Mouse (Mus musculus) midbrain, postnatal 0 days (tissue): ENCODE data around the gene Kifc1. TPM values are rescaled to one million over a fixed set of nuclear protein-coding genes. Genes with fewer than 3 reads are reported as not detected.
"Not testable (repeated sequence)": the region's sequence is repeated elsewhere in the genome, so short reads cannot be mapped to it uniquely, and the experiment has no call there.

Experiments
- ATAC-seq: fragments of 200-750 bp; cut with Nextera tagmentation; 2 replicates; pipeline ENCODE4 v1.8.0; 2017; ENCODE audit warnings: moderate number of reproducible peaks, mild to moderate bottlenecking, moderate TSS enrichment, moderate library complexity; ENCODE audit not compliant: low FRiP score
- DNase-seq: peaks from one replicate; pipeline ENCODE4 v3.0.0-alpha.2; 2015; ENCODE audit warnings: low spot score
- H3K27ac ChIP-seq: fragments of 300-500 bp; sonication (generic); 2 replicates; pipeline ENCODE4 v1.5.1; 2014; ENCODE audit warnings: low read depth, mild to moderate bottlenecking, low read length, mixed read lengths
- H3K27me3 ChIP-seq: fragments of 300-500 bp; sonication (generic); 2 replicates; pipeline ENCODE4 v1.6.1; 2014; ENCODE audit warnings: low read length, control low read depth, mixed read lengths; ENCODE audit not compliant: insufficient read depth
- H3K36me3 ChIP-seq: fragments of 300-500 bp; sonication (generic); 2 replicates; pipeline ENCODE4 v1.6.1; 2014; ENCODE audit warnings: low read length, control low read depth, mixed read lengths; ENCODE audit not compliant: insufficient read depth
- H3K4me1 ChIP-seq: fragments of 300-500 bp; sonication (generic); 2 replicates; pipeline ENCODE4 v1.6.1; 2014; ENCODE audit warnings: mild to moderate bottlenecking, control low read depth, antibody characterized with exemption, low read length, mixed read lengths; ENCODE audit not compliant: insufficient read depth
- H3K4me2 ChIP-seq: fragments of 300-500 bp; sonication (generic); 2 replicates; pipeline ENCODE4 v1.6.1; 2014; ENCODE audit warnings: low read depth, mild to moderate bottlenecking, low read length, mixed read lengths; ENCODE audit not compliant: poor library complexity, severe bottlenecking
- H3K4me3 ChIP-seq: fragments of 300-500 bp; sonication (generic); 2 replicates; pipeline ENCODE4 v1.5.1; 2014; ENCODE audit warnings: low read depth, mild to moderate bottlenecking, low read length, moderate library complexity
- H3K9ac ChIP-seq: fragments of 300-500 bp; sonication (generic); replicated peaks from 2 replicates; pipeline ENCODE4 v1.6.1; 2014; ENCODE audit warnings: mild to moderate bottlenecking, low read length, moderate library complexity, mixed read lengths; ENCODE audit not compliant: poor library complexity, severe bottlenecking
- H3K9me3 ChIP-seq: fragments of 300-500 bp; sonication (generic); 2 replicates; pipeline ENCODE4 v1.6.1; 2016; ENCODE audit warnings: low read length, control low read depth
- CTCF ChIP-seq: IDR thresholded peaks from 2 replicates; pipeline ENCODE4 v1.5.1; 2016; ENCODE audit warnings: antibody characterized with exemption, mild to moderate bottlenecking
- whole genome bisulfite sequencing: fragments of 180-500 bp; shearing (Covaris S2); extraction: QIAGEN DNeasy Blood & Tissue Kit; methylation state at CpG from one replicate; pipeline ENCODE4 v1.1.7; 2014; 5-methylcytosine and 5-hydroxymethylcytosine counted together
- polyA plus RNA-seq: library from polyadenylated mRNA; unstranded; fragments of >200 nt; fragmentation: Nextera tagmentation; extraction: Ambion mirVana; gene quantifications from 2 replicates; pipeline ENCODE4 v1.2.1, GENCODE M21; 2015
- total RNA-seq: library from RNA; depleted of rRNA; stranded (reverse); fragments of >200 nt; gene quantifications from 2 replicates; pipeline ENCODE4 v1.2.3, GENCODE M21; 2014

Gene Kifc1
- total and polyA plus RNA-seq, 2 experiments from 2014 or later, result 1.4 to 4.3 TPM

GRCm38 (mm10) chr17:33902491-33902890 lies 12.0 kb upstream of the Kifc1 start:
- 83% methylated on average over 7 of the region's 7 CpGs for whole genome bisulfite sequencing
- Histone ChIP-seq H3K4me3 (no peak overlapping the region), H3K36me3 (no peaks in the 10 kb centered on the region), H3K9me3 (no peaks in the 10 kb centered on the region), H3K4me1 (no peaks in the 10 kb centered on the region), H3K27me3 (no peaks in the 10 kb centered on the region), H3K27ac (no peak overlapping the region), H3K4me2 (no peak overlapping the region), H3K9ac (no peak overlapping the region)
- DNase-seq (no peak), ATAC-seq (no peak)
- no peak for TF ChIP-seq CTCF

- Histone ChIP-seq H3K4me3 (no peak overlapping the region), H3K27ac (no peak overlapping the region), H3K27me3 (no peaks in the 10 kb centered on the region), H3K9ac (no peak overlapping the region), H3K4me2 (no peak overlapping the region), H3K36me3 (no peaks in the 10 kb centered on the region), H3K9me3 (no peaks in the 10 kb centered on the region), H3K4me1 (no peaks in the 10 kb centered on the region)
- 81% methylated on average over 4 of the region's 4 CpGs for WGBS
- no peak for ATAC-seq
- TF ChIP-seq CTCF, result no peak
- DNase-seq, result no peak
Measured at GRCm38 (mm10) chr17:33902079-33902478, 11.6 kb upstream of the Kifc1 start.

DNA sequence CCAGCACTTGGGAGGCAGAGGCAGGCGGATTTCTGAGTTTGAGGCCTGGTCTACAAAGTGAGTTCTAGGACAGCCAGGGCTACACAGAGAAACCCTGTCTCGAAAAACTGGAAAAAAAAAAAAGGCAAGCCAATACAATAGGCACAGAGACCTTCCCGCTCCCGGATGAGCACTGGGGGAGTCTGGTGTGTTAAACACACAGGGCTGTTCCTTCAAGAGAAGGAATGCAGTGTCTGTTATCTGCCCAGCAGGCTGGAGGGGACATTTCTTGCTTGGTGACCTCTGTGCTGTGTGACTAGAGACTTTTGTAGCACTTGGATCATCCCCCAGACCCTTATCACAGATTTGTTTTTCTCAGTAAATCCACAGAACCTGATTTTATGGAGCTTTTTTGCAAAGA lies 11.2 kb upstream of the Kifc1 start:
- Histone ChIP-seq H3K9ac (no peak overlapping the region), H3K27ac (no peak overlapping the region), H3K4me3 (no peak overlapping the region), H3K27me3 (no peaks in the 10 kb centered on the region), H3K4me2 (no peak overlapping the region), H3K9me3 (no peaks in the 10 kb centered on the region), H3K36me3 (no peaks in the 10 kb centered on the region), H3K4me1 (no peaks in the 10 kb centered on the region)
- no peak for TF ChIP-seq CTCF
- 72% methylated on average over 4 of the region's 4 CpGs for WGBS
- ATAC-seq (no peak), DNase-seq (no peak)

GRCm38 (mm10) chr17:33900989-33901314 lies 10.5 kb upstream of the Kifc1 start:
- WGBS, result 90% methylated on average over 4 of the region's 4 CpGs
- no peak for TF ChIP-seq CTCF

DNA sequence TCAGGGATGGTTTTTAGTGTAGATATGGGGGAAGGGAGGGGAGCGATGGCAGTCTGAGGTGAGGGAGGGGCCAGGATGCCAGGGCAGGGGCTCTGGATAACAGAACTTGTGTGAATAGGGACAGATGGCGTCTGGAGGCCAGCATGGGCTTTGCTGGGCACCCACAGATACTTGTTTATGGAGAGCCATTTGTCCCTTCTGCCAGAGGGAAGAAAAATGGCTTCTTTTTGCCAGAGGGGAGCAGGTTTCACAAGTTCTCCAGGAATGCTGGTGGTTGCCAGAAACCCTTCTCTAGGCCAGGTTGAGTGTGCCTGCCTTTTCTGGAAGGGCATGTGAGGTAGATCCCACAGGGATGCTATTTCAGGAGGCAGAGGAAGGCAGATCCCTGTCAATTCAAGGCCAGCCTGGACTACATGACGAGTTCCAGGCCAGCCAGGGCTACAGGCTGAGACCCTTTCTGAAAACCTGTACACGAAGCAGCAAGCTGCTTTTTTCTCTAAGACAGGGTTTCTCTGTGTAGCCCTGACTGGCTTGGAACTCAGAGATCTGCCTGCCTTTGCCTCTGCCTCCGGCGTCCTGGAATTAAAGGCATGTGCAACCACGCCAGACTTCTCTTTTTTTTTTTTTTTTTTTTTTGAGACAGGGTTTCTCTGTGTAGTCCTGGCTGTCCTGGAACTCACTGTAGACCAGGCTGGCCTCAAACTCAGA lies 10.0 kb upstream of the Kifc1 start:
- 78% methylated on average over 7 of the region's 7 CpGs for WGBS
- Histone ChIP-seq H3K4me1 (no peaks in the 10 kb centered on the region), H3K4me3 (no peak overlapping the region), H3K27ac (no peak overlapping the region), H3K9ac (no peak overlapping the region), H3K27me3 (no peaks in the 10 kb centered on the region), H3K4me2 (no peak overlapping the region), H3K36me3 (no peaks in the 10 kb centered on the region), H3K9me3 (no peaks in the 10 kb centered on the region)
- TF ChIP-seq CTCF, result no peak
- ATAC-seq, result no peak
- no peak for DNase-seq

More at GRCm38 (mm10) chr17:33900989-33901314, 10.5 kb upstream of the Kifc1 start:
- no peaks in the 10 kb centered on the region for H3K36me3 ChIP-seq
- H3K4me2 ChIP-seq, result no peak overlapping the region
- no peak overlapping the region for H3K9ac ChIP-seq
- no peak overlapping the region for H3K4me3 ChIP-seq
- H3K27me3 ChIP-seq, result no peaks in the 10 kb centered on the region
- ATAC-seq (no peak), DNase-seq (no peak)
- H3K9me3 ChIP-seq, result no peaks in the 10 kb centered on the region
- H3K27ac ChIP-seq, result no peak overlapping the region
- H3K4me1 ChIP-seq, result no peaks in the 10 kb centered on the region

DNA sequence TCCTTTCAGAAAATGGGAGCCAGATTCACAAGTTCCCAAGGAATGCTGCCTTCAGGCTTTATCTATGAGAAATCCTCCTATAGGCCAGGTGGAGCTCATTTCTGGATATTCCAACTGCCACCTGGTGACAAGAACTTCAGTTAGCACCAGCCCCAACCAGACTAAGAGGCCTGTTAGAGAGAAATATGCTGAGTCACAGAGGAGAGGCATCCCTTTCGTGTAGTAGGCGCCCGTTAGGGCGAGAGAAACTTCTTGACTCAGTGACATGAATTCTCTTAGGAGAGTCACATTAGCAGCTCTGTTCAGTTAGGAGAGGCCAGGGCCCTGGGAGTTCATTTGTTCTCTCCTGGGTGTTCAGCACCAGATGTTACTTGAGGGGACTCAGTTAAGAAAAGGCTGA lies 9.2 kb upstream of the Kifc1 start:
- Histone ChIP-seq H3K27ac (no peak overlapping the region), H3K4me2 (no peak overlapping the region), H3K9me3 (no peaks in the 10 kb centered on the region), H3K27me3 (no peaks in the 10 kb centered on the region), H3K36me3 (no peaks in the 10 kb centered on the region), H3K4me1 (no peaks in the 10 kb centered on the region), H3K4me3 (no peak overlapping the region), H3K9ac (no peak overlapping the region)
- whole genome bisulfite sequencing, result 79% methylated on average over 4 of the region's 4 CpGs
- DNase-seq (no peak), ATAC-seq (no peak)
- TF ChIP-seq CTCF, result no peak

DNA sequence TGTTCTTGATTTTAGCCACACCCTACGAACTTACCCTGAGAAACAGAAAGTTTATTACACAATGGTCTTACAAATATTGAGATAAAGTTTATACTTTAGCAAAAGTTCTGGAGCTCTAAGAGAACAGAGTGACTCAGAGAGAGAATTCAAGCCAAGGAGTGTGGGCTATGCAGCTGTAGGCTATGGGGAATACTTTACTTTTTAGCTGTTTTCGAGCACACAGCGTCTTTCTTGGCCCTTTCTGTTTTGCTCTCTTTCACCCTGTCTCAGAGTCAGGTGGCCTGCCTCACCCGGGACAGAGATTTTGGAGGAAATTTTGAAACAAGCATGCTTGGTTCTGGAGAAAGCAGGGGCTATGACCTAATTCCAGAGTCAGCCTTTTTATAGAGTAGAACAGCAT lies 7.7 kb upstream of the Kifc1 start:
- H3K4me3 ChIP-seq, H3K36me3 ChIP-seq, H3K27me3 ChIP-seq, H3K27ac ChIP-seq, H3K4me1 ChIP-seq, H3K4me2 ChIP-seq, ATAC-seq, H3K9me3 ChIP-seq, H3K9ac ChIP-seq, DNase-seq: not testable (repeated sequence)
- WGBS, result 85% methylated on average over 4 of the region's 4 CpGs
